Mouse (Mus musculus) megakaryocyte progenitor cell, adult 5-6 weeks (primary cell): ENCODE measurements around the gene Usp9y. TPM values are rescaled to one million over a fixed set of nuclear protein-coding genes. Genes with fewer than 3 reads are reported as not detected.

Experiments used
- ATAC-seq: replicated peaks from 2 replicates; pipeline ENCODE4 v1.8.0; 2016; ENCODE audit warnings: mild to moderate bottlenecking, moderate TSS enrichment, inconsistent platforms; ENCODE audit not compliant: poor library complexity
- total RNA-seq, 2 experiments: library from RNA; stranded (forward) in 1 of 2; stranded (reverse) in 1 of 2; fragments of 157-497, 149-512 nt in 1 of 2; fragments of 200-1000 nt in 1 of 2; gene quantifications; 2 replicates each; pipeline versions ENCODE4 v1.2.3 to v1.2.4; 2015 to 2017

Gene Usp9y
- total RNA-seq (2015) = not detected in 2 replicates
- not detected in 2 replicates for total RNA-seq (2017)

GRCm38 (mm10) chrY:1459682-1460081 lies at the start of gene Usp9y:
TSS of gene Usp9y (minus strand) at chrY:1459782.
- no peak for ATAC-seq

- peak; percentile 57 for ATAC-seq
Measured at GRCm38 (mm10) chrY:1293708-1294107, 165.9 kb downstream of the Usp9y start.

GRCm38 (mm10) chrY:1286171-1286795 lies 173.3 kb downstream of the Usp9y start, which contains the start of gene Ddx3y:
TSS of gene Ddx3y (minus strand) at chrY:1286629.
- peak; percentile 99 for ATAC-seq

GRCm38 (mm10) chrY:1285735-1286134 lies 173.8 kb downstream of the Usp9y start:
- peak; percentile 73 for ATAC-seq

Other genes starting within 250 kb of the Usp9y start
- 25.6 and 33.0 TPM in 2 replicates for gene Uty, start 214.0 kb downstream of the Usp9y start, total RNA-seq (2015)
- 23.7 and 36.5 TPM in 2 replicates for gene Uty, start 214.0 kb downstream of the Usp9y start, total RNA-seq (2017)
- 35.9 and 40.2 TPM in 2 replicates for gene Ddx3y, start 173.2 kb downstream of the Usp9y start, total RNA-seq (2015)
- 54.0 and 64.3 TPM in 2 replicates for gene Ddx3y, start 173.2 kb downstream of the Usp9y start, total RNA-seq (2017)